Mouse (Mus musculus) midbrain, postnatal 0 days (tissue): Measurements from ENCODE around the gene Eif5. TPM values are rescaled to one million over a fixed set of nuclear protein-coding genes. Genes with fewer than 3 reads are reported as not detected.

Experiments used
- ATAC-seq: fragments of 200-750 bp; cut with Nextera tagmentation; 2 replicates; pipeline ENCODE4 v1.8.0; 2017; ENCODE audit warnings: moderate number of reproducible peaks, mild to moderate bottlenecking, moderate TSS enrichment, moderate library complexity; ENCODE audit not compliant: low FRiP score
- DNase-seq: peaks from one replicate; pipeline ENCODE4 v3.0.0-alpha.2; 2015; ENCODE audit warnings: low spot score
- H3K27ac ChIP-seq: fragments of 300-500 bp; sonication (generic); 2 replicates; pipeline ENCODE4 v1.5.1; 2014; ENCODE audit warnings: low read depth, mild to moderate bottlenecking, low read length, mixed read lengths
- H3K27me3 ChIP-seq: fragments of 300-500 bp; sonication (generic); 2 replicates; pipeline ENCODE4 v1.6.1; 2014; ENCODE audit warnings: low read length, control low read depth, mixed read lengths; ENCODE audit not compliant: insufficient read depth
- H3K36me3 ChIP-seq: fragments of 300-500 bp; sonication (generic); 2 replicates; pipeline ENCODE4 v1.6.1; 2014; ENCODE audit warnings: low read length, control low read depth, mixed read lengths; ENCODE audit not compliant: insufficient read depth
- H3K4me1 ChIP-seq: fragments of 300-500 bp; sonication (generic); 2 replicates; pipeline ENCODE4 v1.6.1; 2014; ENCODE audit warnings: mild to moderate bottlenecking, control low read depth, antibody characterized with exemption, low read length, mixed read lengths; ENCODE audit not compliant: insufficient read depth
- H3K4me2 ChIP-seq: fragments of 300-500 bp; sonication (generic); 2 replicates; pipeline ENCODE4 v1.6.1; 2014; ENCODE audit warnings: low read depth, mild to moderate bottlenecking, low read length, mixed read lengths; ENCODE audit not compliant: poor library complexity, severe bottlenecking
- H3K4me3 ChIP-seq: fragments of 300-500 bp; sonication (generic); 2 replicates; pipeline ENCODE4 v1.5.1; 2014; ENCODE audit warnings: low read depth, mild to moderate bottlenecking, low read length, moderate library complexity
- H3K9ac ChIP-seq: fragments of 300-500 bp; sonication (generic); replicated peaks from 2 replicates; pipeline ENCODE4 v1.6.1; 2014; ENCODE audit warnings: mild to moderate bottlenecking, low read length, moderate library complexity, mixed read lengths; ENCODE audit not compliant: poor library complexity, severe bottlenecking
- H3K9me3 ChIP-seq: fragments of 300-500 bp; sonication (generic); 2 replicates; pipeline ENCODE4 v1.6.1; 2016; ENCODE audit warnings: low read length, control low read depth
- CTCF ChIP-seq: IDR thresholded peaks from 2 replicates; pipeline ENCODE4 v1.5.1; 2016; ENCODE audit warnings: antibody characterized with exemption, mild to moderate bottlenecking
- WGBS: fragments of 180-500 bp; shearing (Covaris S2); extraction: QIAGEN DNeasy Blood & Tissue Kit; methylation state at CpG from one replicate; pipeline ENCODE4 v1.1.7; 2014; 5-methylcytosine and 5-hydroxymethylcytosine counted together
- polyA plus RNA-seq: library from polyadenylated mRNA; unstranded; fragments of >200 nt; fragmentation: Nextera tagmentation; extraction: Ambion mirVana; gene quantifications from 2 replicates; pipeline ENCODE4 v1.2.1, GENCODE M21; 2015
- total RNA-seq: library from RNA; depleted of rRNA; stranded (reverse); fragments of >200 nt; gene quantifications from 2 replicates; pipeline ENCODE4 v1.2.3, GENCODE M21; 2014

Eif5 gene
- total and polyA plus RNA-seq, 2 experiments from 2014 or later: 283 to 640 TPM

DNA sequence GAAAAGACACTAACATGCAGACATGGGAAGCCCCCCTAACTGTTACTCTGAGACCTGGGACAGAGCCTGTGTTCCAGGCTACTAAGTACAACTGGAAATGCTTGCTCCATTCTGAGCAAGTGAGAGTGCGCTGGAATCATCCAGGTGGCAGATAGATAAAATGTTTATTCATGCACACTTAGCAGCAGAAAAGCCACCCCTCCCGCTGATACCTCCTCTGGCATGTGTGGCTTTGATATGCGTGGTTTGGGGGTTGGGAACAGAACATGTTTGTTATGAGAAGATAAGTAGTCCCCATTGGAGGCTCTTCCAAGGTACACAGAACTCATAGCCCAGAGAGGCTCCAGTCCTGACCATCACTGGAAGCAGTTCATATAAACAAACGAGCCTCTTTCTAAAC is 19.9 kb upstream of the Eif5 start:
- TF ChIP-seq CTCF: no peak
- H3K4me1 ChIP-seq: no peaks in the 10 kb centered on the region
- no peaks in the 10 kb centered on the region for H3K36me3 ChIP-seq
- H3K27ac ChIP-seq: no peak overlapping the region
- no peaks in the 10 kb centered on the region for H3K9me3 ChIP-seq
- no peak overlapping the region for H3K4me2 ChIP-seq
- DNase-seq (no peak), ATAC-seq (no peak)
- no peak overlapping the region for H3K9ac ChIP-seq
- H3K27me3 ChIP-seq: no peaks in the 10 kb centered on the region
- 66% methylated on average over 4 of the region's 4 CpGs for WGBS
- no peak overlapping the region for H3K4me3 ChIP-seq

- H3K36me3 ChIP-seq: no peaks in the 10 kb centered on the region
- H3K4me2 ChIP-seq: no peak overlapping the region
- no peaks in the 10 kb centered on the region for H3K9me3 ChIP-seq
- TF ChIP-seq CTCF: no peak
- WGBS: 87% methylated on average over 9 of the region's 9 CpGs
- no peak overlapping the region for H3K27ac ChIP-seq
- no peaks in the 10 kb centered on the region for H3K4me1 ChIP-seq
- no peak overlapping the region for H3K4me3 ChIP-seq
- no peak for ATAC-seq
- no peaks in the 10 kb centered on the region for H3K27me3 ChIP-seq
- DNase-seq: no peak
- no peak overlapping the region for H3K9ac ChIP-seq
Observed at GRCm38 (mm10) chr12:111518391-111518790, 19.4 kb upstream of the Eif5 start.

- Histone ChIP-seq H3K4me3 (no peak overlapping the region), H3K4me1 (no peaks in the 10 kb centered on the region), H3K4me2 (no peak overlapping the region), H3K27ac (no peak overlapping the region), H3K9ac (no peak overlapping the region), H3K27me3 (no peaks in the 10 kb centered on the region), H3K36me3 (no peaks in the 10 kb centered on the region), H3K9me3 (no peaks in the 10 kb centered on the region)
- 77% methylated on average over 5 of the region's 5 CpGs for WGBS
- no peak for ATAC-seq
- no peak for TF ChIP-seq CTCF
- no peak for DNase-seq
Observed at GRCm38 (mm10) chr12:111519821-111520220, 18.0 kb upstream of the Eif5 start.

GRCm38 (mm10) chr12:111520994-111521393 is 16.8 kb upstream of the Eif5 start:
- no peaks in the 10 kb centered on the region for H3K9me3 ChIP-seq
- DNase-seq (no peak), ATAC-seq (no peak)
- 87% methylated on average over 2 of the region's 2 CpGs for WGBS
- no peaks in the 10 kb centered on the region for H3K4me1 ChIP-seq
- H3K9ac ChIP-seq: no peak overlapping the region
- H3K27me3 ChIP-seq: no peaks in the 10 kb centered on the region
- H3K4me3 ChIP-seq: no peak overlapping the region
- TF ChIP-seq CTCF: no peak
- no peak overlapping the region for H3K27ac ChIP-seq
- H3K36me3 ChIP-seq: no peaks in the 10 kb centered on the region
- H3K4me2 ChIP-seq: no peak overlapping the region

DNA sequence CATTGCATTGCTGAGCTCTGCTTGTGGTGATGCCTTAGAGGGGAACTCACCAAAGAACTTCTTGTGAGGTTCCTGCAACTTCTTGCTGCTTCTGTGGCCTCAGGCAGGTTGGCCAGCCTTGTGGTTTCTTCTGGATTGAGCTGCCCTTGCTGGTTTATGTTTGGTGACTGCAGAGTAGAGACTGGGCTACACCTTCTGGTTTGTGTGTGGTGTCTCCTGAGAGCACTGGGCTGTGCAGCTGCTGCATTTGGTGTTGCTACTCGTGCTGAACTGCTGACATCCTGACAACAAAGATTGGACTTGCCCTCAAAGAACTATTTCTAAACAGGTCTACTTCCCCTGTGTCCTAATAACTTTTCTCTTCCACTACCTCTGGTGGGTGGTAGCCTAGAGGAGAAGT is 13.3 kb upstream of the Eif5 start:
- WGBS: 71% methylated on average over 1 of the region's 1 CpGs
- Histone ChIP-seq H3K36me3 (no peaks in the 10 kb centered on the region), H3K27me3 (no peaks in the 10 kb centered on the region), H3K9me3 (no peaks in the 10 kb centered on the region), H3K4me2 (no peak overlapping the region), H3K4me3 (no peak overlapping the region), H3K27ac (no peak overlapping the region), H3K9ac (no peak overlapping the region), H3K4me1 (no peaks in the 10 kb centered on the region)
- DNase-seq: no peak
- ATAC-seq: no peak
- no peak for TF ChIP-seq CTCF

GRCm38 (mm10) chr12:111524883-111525282 is 12.9 kb upstream of the Eif5 start:
- Histone ChIP-seq H3K9ac (no peak overlapping the region), H3K4me2 (no peak overlapping the region), H3K36me3 (no peaks in the 10 kb centered on the region), H3K27me3 (no peaks in the 10 kb centered on the region), H3K4me1 (no peaks in the 10 kb centered on the region), H3K27ac (no peak overlapping the region), H3K4me3 (no peak overlapping the region), H3K9me3 (no peaks in the 10 kb centered on the region)
- no peak for TF ChIP-seq CTCF
- no peak for DNase-seq
- WGBS: 85% methylated on average over 3 of the region's 3 CpGs
- ATAC-seq: no peak
